Mouse (Mus musculus) megakaryocyte, embryonic 14.5 days (primary cell): ENCODE results near the gene Bysl.

Experiments
- FLI1 ChIP-seq: IDR thresholded peaks from 2 replicates; pipeline ENCODE4 v1.6.1; 2012; ENCODE audit warnings: low read length, inconsistent platforms, mixed read lengths
- GATA1 ChIP-seq: IDR thresholded peaks from 3 replicates; pipeline ENCODE4 v1.6.1; 2012; ENCODE audit warnings: mixed read lengths, low read length, inconsistent platforms, borderline replicate concordance

- no peak for TF ChIP-seq FLI1
- no peak for TF ChIP-seq GATA1
Observed at GRCm38 (mm10) chr17:47625088-47625487, 13.8 kb upstream of the Bysl start.
